Mouse (Mus musculus) heart, embryonic 13.5 days (tissue): Measurements from ENCODE around the gene Tnk2. TPM values are rescaled to one million over a fixed set of nuclear protein-coding genes. Genes with fewer than 3 reads are reported as not detected.
"Not testable (repeated sequence)": the region's sequence is repeated elsewhere in the genome, so short reads cannot be mapped to it uniquely, and the experiment has no call there.

ENCODE experiments used
- ATAC-seq: fragments of 200-750 bp; cut with Nextera tagmentation; 2 replicates; pipeline ENCODE4 v1.8.0; 2017; ENCODE audit warnings: moderate TSS enrichment; ENCODE audit not compliant: insufficient number of reproducible peaks, low FRiP score, low TSS enrichment; ENCODE audit errors: extremely low read depth
- H3K27ac ChIP-seq: fragments of 300-500 bp; sonication (generic); replicated peaks from 2 replicates; pipeline ENCODE4 v1.5.1; 2015; ENCODE audit warnings: moderate library complexity, mild to moderate bottlenecking, inconsistent platforms
- H3K27me3 ChIP-seq: fragments of 300-500 bp; sonication (generic); replicated peaks from 2 replicates; pipeline ENCODE4 v1.6.1; 2015; ENCODE audit warnings: mild to moderate bottlenecking, inconsistent platforms
- H3K36me3 ChIP-seq: fragments of 300-500 bp; sonication (generic); 2 replicates; pipeline ENCODE4 v1.6.1; 2015; ENCODE audit warnings: mild to moderate bottlenecking, inconsistent platforms
- H3K4me1 ChIP-seq: fragments of 300-500 bp; sonication (generic); 2 replicates; pipeline ENCODE4 v1.6.1; 2015; ENCODE audit warnings: inconsistent platforms
- H3K4me2 ChIP-seq: fragments of 300-500 bp; sonication (generic); 2 replicates; pipeline ENCODE4 v1.6.1; 2015; ENCODE audit warnings: inconsistent platforms, mild to moderate bottlenecking, moderate library complexity
- H3K4me3 ChIP-seq: fragments of 300-500 bp; sonication (generic); 2 replicates; pipeline ENCODE4 v1.5.1; 2015; ENCODE audit warnings: moderate library complexity, mild to moderate bottlenecking, inconsistent platforms
- H3K9ac ChIP-seq: fragments of 300-500 bp; sonication (generic); 2 replicates; pipeline ENCODE4 v1.6.1; 2015; ENCODE audit warnings: inconsistent platforms, mild to moderate bottlenecking, moderate library complexity
- H3K9me3 ChIP-seq: fragments of 300-500 bp; sonication (generic); 2 replicates; pipeline ENCODE4 v1.6.1; 2016; ENCODE audit warnings: inconsistent platforms
- WGBS: fragments of 180-500 bp; shearing (Covaris S2); methylation state at CpG from one replicate; pipeline ENCODE4 v1.1.7; 2015; ENCODE audit warnings: mixed read lengths; 5-methylcytosine and 5-hydroxymethylcytosine counted together
- polyA plus RNA-seq: library from polyadenylated mRNA; unstranded; fragments of >200 nt; fragmentation: Nextera tagmentation; extraction: Ambion mirVana; gene quantifications from 2 replicates; pipeline ENCODE4 v1.2.1, GENCODE M21; 2015

The Tnk2 gene
- polyA plus RNA-seq, 1 experiment from 2014 or later, result 8.7 TPM

- Histone ChIP-seq H3K27ac (no peak overlapping the region), H3K9ac (no peak overlapping the region), H3K9me3 (no peaks in the 10 kb centered on the region), H3K4me2 (no peak overlapping the region), H3K27me3 (0 out of 2 replicates have a peak, but pooled peaks cover 5% of the 10 kb centered on the region), H3K4me1 (peaks cover 17% of the 10 kb centered on the region), H3K4me3 (no peak overlapping the region), H3K36me3 (peaks cover 13% of the 10 kb centered on the region)
- ATAC-seq, result no peak
- WGBS, result 26% methylated on average over 6 of the region's 6 CpGs
These were observed 6.7 kb upstream of the Tnk2 start for GRCm38 (mm10) chr16:32636871-32637521.

DNA sequence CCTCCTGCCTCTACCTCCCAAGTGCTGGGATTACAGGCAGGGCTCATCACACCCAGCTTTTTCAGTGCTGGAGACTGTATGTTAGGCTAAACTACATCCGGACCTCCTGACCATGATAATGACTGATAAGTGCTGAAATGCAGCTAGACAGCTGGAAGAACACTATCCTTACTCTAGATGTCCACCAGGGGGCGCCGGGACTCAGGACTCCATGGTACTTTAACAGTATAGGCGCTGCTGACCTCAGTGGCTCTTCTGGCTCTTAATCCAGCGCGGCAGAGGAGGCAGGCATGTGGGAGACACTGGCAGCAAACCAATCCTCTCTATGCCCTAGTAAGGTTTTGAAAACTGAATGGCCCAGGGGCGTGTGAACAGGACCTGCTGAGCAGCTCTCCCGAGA lies 5.2 kb upstream of the Tnk2 start:
- WGBS, result 7% methylated on average over 8 of the region's 8 CpGs
- Histone ChIP-seq H3K4me3 (no peak overlapping the region), H3K27ac (no peak overlapping the region), H3K4me2 (no peak overlapping the region), H3K36me3 (no peaks in the 10 kb centered on the region), H3K9me3 (no peaks in the 10 kb centered on the region), H3K4me1 (peaks cover 22% of the 10 kb centered on the region), H3K9ac (0 out of 2 replicates have a peak overlapping the region, but pooled peaks have one; percentile 9), H3K27me3 (0 out of 2 replicates have a peak, but pooled peaks cover 5% of the 10 kb centered on the region)
- no peak for ATAC-seq

DNA sequence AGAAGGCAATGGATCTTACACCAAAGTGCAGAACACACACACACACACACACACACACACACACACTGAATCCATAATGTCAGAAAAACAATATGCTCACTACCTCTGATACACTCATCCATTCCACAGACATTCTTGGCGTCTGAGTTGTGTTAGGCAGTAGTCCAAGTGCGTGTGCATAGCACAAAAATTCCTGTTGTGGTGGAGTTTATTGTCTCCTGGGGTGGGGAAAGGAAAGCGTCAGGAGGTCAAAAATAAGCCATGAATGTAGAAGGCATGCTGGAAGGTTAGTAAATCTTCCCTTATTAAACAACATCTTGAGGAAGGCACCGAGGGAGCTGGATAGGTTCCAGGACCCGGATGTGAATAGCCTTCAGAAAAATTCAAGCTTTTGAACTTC lies 3.6 kb upstream of the Tnk2 start:
- H3K27ac ChIP-seq, result 0 out of 2 replicates have a peak overlapping the region, but pooled peaks have one; percentile 12
- H3K4me1 ChIP-seq, result peaks cover 28% of the 10 kb centered on the region

GRCm38 (mm10) chr16:32640683-32641082 lies 3.0 kb upstream of the Tnk2 start:
- not testable (repeated sequence) for H3K4me2 ChIP-seq, ATAC-seq, H3K27me3 ChIP-seq, H3K9ac ChIP-seq, H3K36me3 ChIP-seq, H3K9me3 ChIP-seq, H3K4me3 ChIP-seq
- WGBS, result 63% methylated on average over 2 of the region's 2 CpGs
- peaks cover 34% of the 10 kb centered on the region for H3K4me1 ChIP-seq
- 0 out of 2 replicates have a peak overlapping the region, but pooled peaks have one; percentile 5 for H3K27ac ChIP-seq

More for the DNA sequence above, 3.6 kb upstream of the Tnk2 start:
- no peak for ATAC-seq
- Histone ChIP-seq H3K9me3 (no peaks in the 10 kb centered on the region), H3K4me2 (no peak overlapping the region), H3K36me3 (no peaks in the 10 kb centered on the region), H3K9ac (no peak overlapping the region), H3K4me3 (no peak overlapping the region), H3K27me3 (0 out of 2 replicates have a peak, but pooled peaks cover 5% of the 10 kb centered on the region)
- 54% methylated on average over 5 of the region's 5 CpGs for WGBS

GRCm38 (mm10) chr16:32641440-32642219 lies 2.0 kb upstream of the Tnk2 start:
- no peaks in the 10 kb centered on the region for H3K9me3 ChIP-seq
- H3K27me3 ChIP-seq, result 0 out of 2 replicates have a peak, but pooled peaks cover 5% of the 10 kb centered on the region
- 57% methylated on average over 19 of the region's 20 CpGs for WGBS
- H3K27ac ChIP-seq, result no peak overlapping the region
- no peak overlapping the region for H3K9ac ChIP-seq
- peaks cover 43% of the 10 kb centered on the region for H3K4me1 ChIP-seq
- no peaks in the 10 kb centered on the region for H3K36me3 ChIP-seq
- no peak for ATAC-seq
- H3K4me3 ChIP-seq, result no peak overlapping the region
- H3K4me2 ChIP-seq, result no peak overlapping the region

DNA sequence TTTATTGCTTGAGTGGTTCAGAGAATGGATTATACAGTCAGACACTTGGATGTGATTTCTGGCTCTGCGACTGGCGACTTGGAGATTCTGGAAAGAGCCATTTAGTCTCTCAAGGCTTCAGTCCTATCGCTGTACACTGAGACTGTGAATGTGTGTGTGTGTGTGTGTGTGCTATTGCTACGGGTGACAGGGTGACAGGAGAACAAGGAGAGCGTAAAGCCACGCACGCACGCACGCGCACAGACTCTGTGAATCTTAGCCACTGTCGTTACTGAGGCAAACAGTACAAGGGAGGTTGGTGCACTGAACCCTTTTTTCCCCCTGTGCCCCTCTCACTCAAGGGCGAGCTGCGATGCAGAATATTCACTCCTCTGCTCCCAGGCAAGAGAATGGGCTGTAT lies 1.4 kb upstream of the Tnk2 start:
- Histone ChIP-seq H3K4me3 (no peak overlapping the region), H3K27me3 (0 out of 2 replicates have a peak, but pooled peaks cover under 1% of the 10 kb centered on the region), H3K27ac (no peak overlapping the region), H3K4me2 (no peak overlapping the region), H3K36me3 (no peaks in the 10 kb centered on the region), H3K4me1 (peaks cover 43% of the 10 kb centered on the region), H3K9ac (no peak overlapping the region), H3K9me3 (no peaks in the 10 kb centered on the region)
- ATAC-seq, result no peak
- 77% methylated on average over 13 of the region's 13 CpGs for WGBS

GRCm38 (mm10) chr16:32644069-32644800 lies 561 bp downstream of the Tnk2 start:
- H3K9me3 ChIP-seq, result no peaks in the 10 kb centered on the region
- under 1% methylated on average over 54 of the region's 82 CpGs for whole genome bisulfite sequencing
- peak overlapping the region; percentile 96 for H3K9ac ChIP-seq
- H3K36me3 ChIP-seq, result no peaks in the 10 kb centered on the region
- peak overlapping the region; percentile 95 for H3K4me2 ChIP-seq
- H3K27ac ChIP-seq, result peak overlapping the region; percentile 79
- ATAC-seq, result peak; percentile 43
- peak overlapping the region; percentile 91 for H3K4me3 ChIP-seq
- H3K27me3 ChIP-seq, result no peaks in the 10 kb centered on the region
- H3K4me1 ChIP-seq, result peaks cover 36% of the 10 kb centered on the region

GRCm38 (mm10) chr16:32644801-32645170 lies 1.1 kb downstream of the Tnk2 start:
- peak overlapping the region; percentile 95 for H3K4me2 ChIP-seq
- 10% methylated on average over 12 of the region's 12 CpGs for WGBS
- H3K4me3 ChIP-seq, result peak overlapping the region; percentile 91
- peak overlapping the region; percentile 96 for H3K9ac ChIP-seq
- peaks cover 36% of the 10 kb centered on the region for H3K4me1 ChIP-seq
- H3K36me3 ChIP-seq, result no peaks in the 10 kb centered on the region
- no peaks in the 10 kb centered on the region for H3K9me3 ChIP-seq
- ATAC-seq, result no peak
- H3K27ac ChIP-seq, result peak overlapping the region; percentile 79
- no peaks in the 10 kb centered on the region for H3K27me3 ChIP-seq

- Histone ChIP-seq H3K9ac (peak overlapping the region; percentile 96), H3K4me2 (peak overlapping the region; percentile 95), H3K9me3 (no peaks in the 10 kb centered on the region), H3K27me3 (no peaks in the 10 kb centered on the region), H3K36me3 (no peaks in the 10 kb centered on the region), H3K4me1 (peaks cover 32% of the 10 kb centered on the region), H3K4me3 (peak overlapping the region; percentile 91), H3K27ac (no peak overlapping the region)
- WGBS, result 10% methylated on average over 14 of the region's 14 CpGs
- ATAC-seq, result no peak
These were observed 1.8 kb downstream of the Tnk2 start for GRCm38 (mm10) chr16:32645361-32645914.

- Histone ChIP-seq H3K4me3 (peak overlapping the region; percentile 91), H3K27ac (no peak overlapping the region), H3K36me3 (no peaks in the 10 kb centered on the region), H3K4me2 (peak overlapping the region; percentile 95), H3K27me3 (no peaks in the 10 kb centered on the region), H3K4me1 (peaks cover 38% of the 10 kb centered on the region), H3K9me3 (no peaks in the 10 kb centered on the region), H3K9ac (peak overlapping the region; percentile 96; the same call in 1 of the 2 replicates)
- 80% methylated on average over 9 of the region's 9 CpGs for WGBS
- no peak for ATAC-seq
These were observed 2.3 kb downstream of the Tnk2 start for GRCm38 (mm10) chr16:32646014-32646413.

GRCm38 (mm10) chr16:32647712-32648111 lies 4.0 kb downstream of the Tnk2 start:
- H3K4me2 ChIP-seq, result no peak overlapping the region
- H3K4me1 ChIP-seq, result peaks cover 26% of the 10 kb centered on the region
- H3K9me3 ChIP-seq, result no peaks in the 10 kb centered on the region
- H3K27me3 ChIP-seq, result no peaks in the 10 kb centered on the region
- H3K27ac ChIP-seq, result no peak overlapping the region
- no peak for ATAC-seq
- H3K9ac ChIP-seq, result no peak overlapping the region
- no peaks in the 10 kb centered on the region; the same call in 1 of the 2 replicates for H3K36me3 ChIP-seq
- no peak overlapping the region for H3K4me3 ChIP-seq
